Mouse (Mus musculus) urinary bladder, postnatal 36 days (tissue): ENCODE measurements at regions not wholly inside any gene's neighbourhood (a gene's known extent, or its start where the extent isn't known, plus 50 kb on each side); places are given as distances from the start of the nearest gene placed in this dataset.
"Not testable (repeated sequence)": the region's sequence is repeated elsewhere in the genome, so short reads cannot be mapped to it uniquely, and the experiment has no call there.

Experiments
- DNase-seq, 2 experiments: peaks; one replicate each; pipeline ENCODE4 v3.0.0; 2022; ENCODE audit warnings: low spot score in 2 of 2, mixed read lengths in 1 of 2

- no peak for DNase-seq
Observed at GRCm38 (mm10) chr15:92997933-92998332, 277.0 kb downstream of the Gxylt1 start.

GRCm38 (mm10) chr15:92994191-92994671 lies 280.7 kb downstream of the Gxylt1 start:
- DNase-seq = no peak

- no peak for DNase-seq
Observed at GRCm38 (mm10) chr15:92993538-92994190, 281.3 kb downstream of the Gxylt1 start.

- DNase-seq = no peak
Observed at GRCm38 (mm10) chr15:92975774-92976173, 299.2 kb downstream of the Gxylt1 start.

GRCm38 (mm10) chr15:92974931-92975330 lies 300.0 kb downstream of the Gxylt1 start:
- no peak for DNase-seq

- no peak for DNase-seq
Observed at GRCm38 (mm10) chr15:92973651-92974229, 301.2 kb downstream of the Gxylt1 start.

GRCm38 (mm10) chr15:92965556-92965955 lies 309.4 kb downstream of the Gxylt1 start:
- DNase-seq = no peak

GRCm38 (mm10) chr15:92964901-92965300 lies 310.1 kb downstream of the Gxylt1 start:
- no peak for DNase-seq

GRCm38 (mm10) chr15:92964131-92964530 lies 310.8 kb downstream of the Gxylt1 start:
- no peak for DNase-seq

GRCm38 (mm10) chr15:92950912-92951311 lies 324.1 kb downstream of the Gxylt1 start:
- DNase-seq = not testable (repeated sequence)

- DNase-seq = no peak
Observed at GRCm38 (mm10) chr15:92946216-92946615, 328.8 kb downstream of the Gxylt1 start.

GRCm38 (mm10) chr15:92903821-92904220 lies 371.2 kb downstream of the Gxylt1 start:
- DNase-seq = no peak

GRCm38 (mm10) chr15:92897277-92897676 lies 377.7 kb downstream of the Gxylt1 start:
- no peak for DNase-seq

- DNase-seq = no peak
Observed at GRCm38 (mm10) chr15:92895836-92896235, 379.1 kb downstream of the Gxylt1 start.

- DNase-seq = no peak
Observed at GRCm38 (mm10) chr15:92876438-92876837, 398.5 kb downstream of the Gxylt1 start.

GRCm38 (mm10) chr15:92864106-92864505 lies 410.9 kb downstream of the Gxylt1 start:
- DNase-seq = no peak

GRCm38 (mm10) chr15:92850854-92851253 lies 424.1 kb downstream of the Gxylt1 start:
- no peak for DNase-seq

- no peak for DNase-seq
Observed at GRCm38 (mm10) chr15:92840035-92840434, 434.9 kb downstream of the Gxylt1 start.

- DNase-seq = no peak
Observed at GRCm38 (mm10) chr15:92839611-92840010, 435.4 kb downstream of the Gxylt1 start.

GRCm38 (mm10) chr15:92826136-92826535 lies 429.5 kb downstream of the Pdzrn4 start:
- DNase-seq = no peak
